Mouse (Mus musculus): ENCODE data around the gene Hoxd9.

DNA sequence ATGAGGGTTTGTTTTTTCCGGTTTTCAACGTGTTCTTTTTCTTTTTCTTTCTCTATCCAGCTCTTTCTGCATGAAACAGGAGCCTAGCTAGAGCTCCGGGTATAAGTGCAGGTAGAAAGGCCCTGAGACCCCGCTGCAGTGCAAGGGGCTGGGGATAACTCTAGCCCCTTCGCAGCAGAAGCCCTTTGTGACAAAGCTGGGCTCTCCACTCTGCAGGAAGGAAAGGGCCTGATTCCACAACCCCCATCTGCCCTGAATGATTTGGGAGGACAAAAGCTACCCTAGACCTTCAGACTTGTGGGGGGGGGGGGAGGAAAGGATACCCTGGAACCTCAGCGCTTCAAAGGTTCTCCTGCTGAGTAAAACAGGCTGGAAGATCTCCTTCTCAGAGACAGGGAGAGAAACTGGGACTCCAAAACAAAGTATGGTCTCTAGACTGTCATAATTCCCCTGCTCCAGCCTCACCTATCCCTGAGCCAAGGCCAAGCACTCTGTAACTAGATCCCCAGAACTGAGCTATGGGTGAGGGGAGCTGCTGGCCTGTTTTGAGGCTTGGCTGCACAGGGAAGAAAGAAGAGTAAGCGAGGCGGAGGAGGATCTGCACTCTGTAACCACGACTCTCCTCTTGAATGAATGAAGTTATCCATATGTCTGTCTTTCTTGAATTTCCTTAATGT, 21.0 kb upstream of the Hoxd9 start:
- TF ChIP-seq CTCF (IDR thresholded peaks at IDR 0.05 in 2 of 3, conservative IDR thresholded peaks at IDR 0.05 in 1 of 3; ENCODE audit: control insufficient read depth in 1 of 3, insufficient read depth in 1 of 3, low read depth in 2 of 3, low read length in 3 of 3, poor library complexity in 1 of 3, severe bottlenecking in 1 of 3) (no peak), POLR2A (IDR thresholded peaks at IDR 0.05; ENCODE audit: control insufficient read depth in 1 of 2, insufficient read depth in 1 of 2, low read depth in 1 of 2, low read length in 2 of 2, poor library complexity in 1 of 2) (no peak), GATA1 (IDR thresholded peaks at IDR 0.05; ENCODE audit: low read depth, low read length) (no peak), MYB (IDR thresholded peaks at IDR 0.05; ENCODE audit: low read depth, low read length) (no peak), ZC3H11A (IDR thresholded peaks at IDR 0.05; ENCODE audit: low read depth, low read length) (no peak), EP300 (IDR thresholded peaks at IDR 0.05; ENCODE audit: low read depth in 1 of 2, low read length in 2 of 2) (no peak), MAX (IDR thresholded peaks at IDR 0.05; ENCODE audit: low read length) (no peak)
